In the genomic region with DNA sequence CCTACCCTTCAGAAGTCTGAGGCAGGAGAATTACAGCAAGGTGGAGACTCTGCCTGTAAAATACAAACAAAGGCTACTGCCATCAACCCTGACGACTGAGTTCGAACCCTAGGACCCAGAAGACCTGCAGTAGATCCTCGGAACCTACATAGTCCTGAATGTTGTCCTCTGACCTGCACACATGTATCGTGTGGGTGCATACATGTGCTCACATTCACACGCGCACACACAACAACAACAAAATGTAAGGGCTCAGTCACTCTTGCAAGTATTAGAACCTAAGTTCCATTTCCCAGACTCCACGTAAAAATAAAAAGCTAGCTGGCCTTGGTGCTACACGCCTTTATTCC, we compare ENCODE assay signal across 8 mouse cellular contexts. TPM values are rescaled to one million over a fixed set of nuclear protein-coding genes. Genes with fewer than 3 reads are reported as not detected.
DNase-seq lines count a peak whose midpoint lies in the region; ATAC-seq and TF ChIP-seq lines count a peak whose summit lies in the region.

No protein-coding gene starts in this region.

- intact Hi-C loops in heart, postnatal 10 days (cut with DNase I): loop anchor here (2.0 kb wide), 1 partner anchor 23 kb away; no protein-coding TSS in a partner anchor
- intact Hi-C loops in left cerebral cortex, postnatal 25 days (cut with DNase I): no loop called here

- peak; percentile 6; the same call in 1 of the 2 replicates for ATAC-seq in heart, embryonic 16.5 days (replicated peaks; ENCODE audit: extremely low read depth, insufficient read depth, low FRiP score)
- peak; percentile 30 for ATAC-seq in megakaryocyte-erythroid progenitor cell, adult 5-6 weeks (replicated peaks; ENCODE audit: low FRiP score, low TSS enrichment, poor library complexity, severe bottlenecking)

- H3K9me3 ChIP-seq in heart, embryonic 16.5 days (replicated peaks; ENCODE audit: control insufficient read depth, low read length): no peaks in the 10 kb centered on the region
- no peaks in the 10 kb centered on the region for H3K9me3 ChIP-seq in MEL (replicated peaks; ENCODE audit: insufficient read depth, low read length)
- H3K9me3 ChIP-seq in hindbrain, embryonic 10.5 days: no peaks in the 10 kb centered on the region

- no peak overlapping the region for H3K27ac ChIP-seq in heart, embryonic 16.5 days (ENCODE audit: low read length)
- no peak overlapping the region for H3K27ac ChIP-seq in MEL (ENCODE audit: control insufficient read depth, low read depth, low read length)
- H3K27ac ChIP-seq in hindbrain, embryonic 10.5 days: peak overlapping the region; percentile 94

- no peak for TF ChIP-seq RAD21 in MEL (IDR thresholded peaks at IDR 0.05; ENCODE audit: low read depth, low read length)

- H3K4me3 ChIP-seq in heart, embryonic 16.5 days (ENCODE audit: low read length): peak overlapping the region; percentile 93
- H3K4me3 ChIP-seq in MEL (ENCODE audit: control insufficient read depth in 1 of 2, insufficient read depth in 1 of 2, low read depth in 2 of 2, low read length in 2 of 2): peak overlapping the region; percentile 66 to 90
- peak overlapping the region; percentile 98 for H3K4me3 ChIP-seq in hindbrain, embryonic 10.5 days

- DNase-seq in heart, postnatal 10 days: no peak
- no peak for DNase-seq in MEL (ENCODE audit: low read depth, low spot score)
- DNase-seq in hindbrain, embryonic 10.5 days (ENCODE audit: low spot score): no peak
- no peak for DNase-seq in cerebellum, adult 9-10 months
- no peak for DNase-seq in left cerebral cortex, postnatal 25 days (ENCODE audit: low spot score in 2 of 2)
- no peak for DNase-seq in cerebellum, postnatal 10 days

- peak overlapping the region; percentile 77 for H3K9ac ChIP-seq in heart, embryonic 16.5 days (ENCODE audit: low read length)
- peak overlapping the region; percentile 63 for H3K9ac ChIP-seq in MEL (ENCODE audit: control insufficient read depth, low read depth, low read length, poor library complexity, severe bottlenecking)

- H3K27me3 ChIP-seq in heart, embryonic 16.5 days (ENCODE audit: control insufficient read depth, insufficient read depth, low read length): no peaks in the 10 kb centered on the region
- H3K27me3 ChIP-seq in MEL (ENCODE audit: control insufficient read depth in 1 of 2, insufficient read depth in 2 of 2, low read length in 2 of 2): no peaks in the 10 kb centered on the region
- H3K27me3 ChIP-seq in hindbrain, embryonic 10.5 days (ENCODE audit: insufficient read depth, poor library complexity, severe bottlenecking): peaks cover 31% of the 10 kb centered on the region; the same call in 1 of the 2 replicates

- H3K36me3 ChIP-seq in heart, embryonic 16.5 days (ENCODE audit: control insufficient read depth, insufficient read depth): peaks cover 29% of the 10 kb centered on the region
- H3K36me3 ChIP-seq in MEL (ENCODE audit: control insufficient read depth in 1 of 2, insufficient read depth in 2 of 2, low read length in 2 of 2): peaks cover 9 to 26% of the 10 kb centered on the region in 2 experiments
- H3K36me3 ChIP-seq in hindbrain, embryonic 10.5 days: peaks cover 35% of the 10 kb centered on the region

- no peak; a peak in 1 of 4 replicates for TF ChIP-seq POLR2A in MEL (IDR thresholded peaks at IDR 0.05; ENCODE audit: control insufficient read depth in 1 of 2, insufficient read depth in 1 of 2, low read depth in 1 of 2, low read length in 2 of 2, poor library complexity in 1 of 2)

- TF ChIP-seq EP300 in MEL (IDR thresholded peaks at IDR 0.05; ENCODE audit: low read depth in 1 of 2, low read length in 2 of 2): no peak

- H3K4me1 ChIP-seq in heart, embryonic 16.5 days (ENCODE audit: control insufficient read depth, insufficient read depth, low read length): peaks cover 16% of the 10 kb centered on the region
- peaks cover 0 to 17% of the 10 kb centered on the region in 2 experiments for H3K4me1 ChIP-seq in MEL (ENCODE audit: control insufficient read depth in 1 of 2, insufficient read depth in 2 of 2, low read length in 2 of 2)
- H3K4me1 ChIP-seq in hindbrain, embryonic 10.5 days (replicated peaks): peaks cover 37% of the 10 kb centered on the region

- H3K4me2 ChIP-seq in heart, embryonic 16.5 days (ENCODE audit: low read depth, low read length): peak overlapping the region; percentile 94

- WGBS in heart, embryonic 16.5 days: 30% methylated on average over 8 of the region's 8 CpGs
- 31% methylated on average over 8 of the region's 8 CpGs for WGBS in hindbrain, embryonic 10.5 days

- TF ChIP-seq CTCF in MEL (IDR thresholded peaks at IDR 0.05 in 2 of 3, conservative IDR thresholded peaks at IDR 0.05 in 1 of 3; ENCODE audit: control insufficient read depth in 1 of 3, insufficient read depth in 1 of 3, low read depth in 2 of 3, low read length in 3 of 3, poor library complexity in 1 of 3, severe bottlenecking in 1 of 3): no peak

- peaks cover 34% of the 10 kb centered on the region for H3K79me2 ChIP-seq in MEL (ENCODE audit: control insufficient read depth, insufficient read depth, low read length, poor library complexity)

TF ChIP-seq in MEL, 35 proteins besides CTCF, POLR2A, EP300 and RAD21:
- no peak for TF ChIP-seq USF2 (IDR thresholded peaks at IDR 0.05; ENCODE audit: borderline replicate concordance in 1 of 2, insufficient read depth in 1 of 2, low read depth in 1 of 2, low read length in 2 of 2)
- no peak for TF ChIP-seq ZMIZ1 (IDR thresholded peaks at IDR 0.05; ENCODE audit: low read depth, low read length)
- TF ChIP-seq CHD1 (IDR thresholded peaks at IDR 0.05; ENCODE audit: low read depth, low read length): no peak
- no peak for TF ChIP-seq ZKSCAN1 (IDR thresholded peaks at IDR 0.05; ENCODE audit: low read depth, low read length)
- TF ChIP-seq MAFK (IDR thresholded peaks at IDR 0.05; ENCODE audit: borderline replicate concordance, low read depth, low read length): no peak
- TF ChIP-seq TAL1 (IDR thresholded peaks at IDR 0.05; ENCODE audit: low read length): no peak
- no peak for TF ChIP-seq MYB (IDR thresholded peaks at IDR 0.05; ENCODE audit: low read depth, low read length)
- no peak for TF ChIP-seq TCF12 (IDR thresholded peaks at IDR 0.05; ENCODE audit: low read depth, low read length)
- no peak for TF ChIP-seq MAZ (IDR thresholded peaks at IDR 0.05; ENCODE audit: low read depth, low read length)
- no peak for TF ChIP-seq KAT2A (conservative IDR thresholded peaks at IDR 0.05; ENCODE audit: low read depth, low read length)
- TF ChIP-seq RCOR1 (IDR thresholded peaks at IDR 0.05; ENCODE audit: low read depth, low read length): no peak
- no peak for TF ChIP-seq CHD2 (IDR thresholded peaks at IDR 0.05; ENCODE audit: low read length)
- no peak for TF ChIP-seq POLR2AphosphoS2 (IDR thresholded peaks at IDR 0.05; ENCODE audit: low read length)
- TF ChIP-seq NELFE (IDR thresholded peaks at IDR 0.05; ENCODE audit: low read depth, low read length): no peak
- no peak for TF ChIP-seq ZNF384 (IDR thresholded peaks at IDR 0.05; ENCODE audit: low read depth, low read length)
TF ChIP-seq in MEL: peak in this region for 0.

RNA-seq across cellular contexts. Expression of a gene that starts 0.6 kb away (rescaled TPM):
- 27.0 and 27.8 TPM in 2 replicates for polyA plus RNA-seq in heart, embryonic 16.5 days (2015; fragmentation: Nextera tagmentation; extraction: Ambion mirVana)
- total RNA-seq in heart, postnatal 10 days (2021): 10 to 100 TPM; 69.9 to 81.5 TPM
- 38.5 and 43.1 TPM in 2 replicates for total RNA-seq in MEL (2012; rRNA removed)
- 10 to 100 TPM in 1 of 2 experiments, not detected in 1; 53.1 TPM for polyA plus RNA-seq in MEL (2012; ENCODE audit: insufficient read depth in 1 of 2, insufficient read length in 2 of 2, low read depth in 1 of 2, low replicate concordance in 2 of 2, missing spikeins in 1 of 2)
- polyA plus RNA-seq in hindbrain, embryonic 10.5 days (2016; fragmentation: Nextera tagmentation; extraction: Ambion mirVana): 33.2 and 38.1 TPM in 2 replicates
- total RNA-seq in megakaryocyte-erythroid progenitor cell, adult 5-6 weeks (2014; fragmentation: Nextera tagmentation): 69.2 and 98.4 TPM in 2 replicates
- total RNA-seq in megakaryocyte-erythroid progenitor cell, adult 5-6 weeks (2017): 77.3 and 106 TPM in 2 replicates
- 10 to 100 TPM; 29.5 to 32.9 TPM for total RNA-seq in left cerebral cortex, postnatal 25 days (2021)

RNA-seq across cellular contexts. Expression of a gene that starts 28.2 kb away (rescaled TPM):
- polyA plus RNA-seq in heart, embryonic 16.5 days (2015; fragmentation: Nextera tagmentation; extraction: Ambion mirVana): 12.7 and 12.8 TPM in 2 replicates
- 10 to 100 TPM; 10.6 to 13.1 TPM for total RNA-seq in heart, postnatal 10 days (2021)
- 6.3 and 7.2 TPM in 2 replicates for total RNA-seq in MEL (2012; rRNA removed)
- 10 to 100 TPM in 1 of 2 experiments, not detected in 1; 11.6 TPM for polyA plus RNA-seq in MEL (2012; ENCODE audit: insufficient read depth in 1 of 2, insufficient read length in 2 of 2, low read depth in 1 of 2, low replicate concordance in 2 of 2, missing spikeins in 1 of 2)
- polyA plus RNA-seq in hindbrain, embryonic 10.5 days (2016; fragmentation: Nextera tagmentation; extraction: Ambion mirVana): 10.1 TPM in 2 replicates
- total RNA-seq in megakaryocyte-erythroid progenitor cell, adult 5-6 weeks (2014; fragmentation: Nextera tagmentation): 10.1 and 10.5 TPM in 2 replicates
- 5.3 and 9.2 TPM in 2 replicates for total RNA-seq in megakaryocyte-erythroid progenitor cell, adult 5-6 weeks (2017)
- 1 to 10 TPM; 2.1 to 2.2 TPM for total RNA-seq in left cerebral cortex, postnatal 25 days (2021)
